Mouse (Mus musculus) ES-Bruce4 (cell line): ENCODE measurements at regions not wholly inside any gene's neighbourhood (a gene's known extent, or its start where the extent isn't known, plus 50 kb on each side); places are given as distances from the start of the nearest gene placed in this dataset.

Source experiments
- H3K27ac ChIP-seq: 2 replicates; pipeline ENCODE4 v1.5.1; 2012; ENCODE audit warnings: low read length, inconsistent platforms; ENCODE audit not compliant: insufficient read depth
- H3K27me3 ChIP-seq: 2 replicates; pipeline ENCODE4 v1.6.1; 2012; ENCODE audit warnings: mild to moderate bottlenecking, low read length, inconsistent platforms; ENCODE audit not compliant: control insufficient read depth, poor library complexity, insufficient read depth, severe bottlenecking
- H3K36me3 ChIP-seq: 2 replicates; pipeline ENCODE4 v1.6.1; 2012; ENCODE audit warnings: inconsistent platforms, mild to moderate bottlenecking, low read length, moderate library complexity; ENCODE audit not compliant: control insufficient read depth, poor library complexity, insufficient read depth, severe bottlenecking
- H3K4me1 ChIP-seq: one replicate; pipeline ENCODE4 v1.8.1; 2011; ENCODE audit warnings: low read length; ENCODE audit not compliant: control insufficient read depth, insufficient read depth
- H3K4me3 ChIP-seq: 2 replicates; pipeline ENCODE4 v1.5.1; 2011; ENCODE audit warnings: low read depth, mild to moderate bottlenecking, low read length
- H3K9ac ChIP-seq: 2 replicates; pipeline ENCODE4 v1.6.1; 2012; ENCODE audit warnings: low read depth, mild to moderate bottlenecking, inconsistent platforms; ENCODE audit not compliant: poor library complexity, severe bottlenecking
- H3K9me3 ChIP-seq: replicated peaks from 2 replicates; pipeline ENCODE4 v1.6.1; 2012; ENCODE audit warnings: mild to moderate bottlenecking, low read length, inconsistent platforms; ENCODE audit not compliant: control insufficient read depth, poor library complexity, insufficient read depth, severe bottlenecking
- CTCF ChIP-seq: IDR thresholded peaks from one replicate; pipeline ENCODE4 v1.8.1; 2011; ENCODE audit warnings: low read depth, low read length
- EP300 ChIP-seq: IDR thresholded peaks from 2 replicates; pipeline ENCODE4 v1.6.1; 2011; ENCODE audit warnings: low read depth, low read length; ENCODE audit not compliant: insufficient read depth
- POLR2A ChIP-seq: IDR thresholded peaks from one replicate; pipeline ENCODE4 v1.8.1; 2011; ENCODE audit warnings: low read length; ENCODE audit not compliant: insufficient read depth

DNA sequence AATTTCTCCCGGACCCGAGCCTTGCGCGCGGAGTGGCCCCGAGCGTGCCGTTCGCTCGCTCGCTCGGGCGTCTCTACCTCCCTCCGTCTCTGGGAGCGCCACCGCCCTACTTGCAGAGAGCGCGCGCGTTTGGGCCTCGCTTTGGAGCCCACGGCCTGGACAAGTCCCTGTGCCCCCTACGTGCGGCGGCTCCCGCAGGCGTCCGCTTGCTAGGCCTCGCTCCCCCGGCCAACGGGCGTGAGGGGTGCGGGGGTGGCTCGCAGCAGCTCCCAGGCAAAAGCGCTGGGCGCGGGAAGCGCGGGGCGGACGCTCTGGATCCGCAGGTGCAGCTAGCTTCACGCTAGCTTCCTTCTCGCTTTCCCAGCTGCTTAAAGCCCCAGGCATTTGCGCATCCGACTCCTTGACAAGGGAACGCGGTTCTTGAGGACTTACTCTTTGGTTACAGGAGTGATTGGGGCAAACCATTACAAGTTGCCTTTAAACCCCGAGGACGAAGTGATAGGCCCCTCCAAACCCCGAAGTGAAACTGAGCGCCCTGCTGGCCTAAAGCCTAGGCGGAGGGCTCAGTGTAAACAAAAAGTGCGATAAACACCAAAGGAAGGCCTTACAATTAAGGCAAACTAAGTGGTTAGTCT, 75.6 kb downstream of the Kcnrg start:
- Histone ChIP-seq H3K9me3 (no peaks in the 10 kb centered on the region), H3K27ac (no peak overlapping the region), H3K4me3 (peak overlapping the region; percentile 82), H3K4me1 (no peaks in the 10 kb centered on the region), H3K36me3 (no peaks in the 10 kb centered on the region), H3K27me3 (peaks cover 25% of the 10 kb centered on the region), H3K9ac (peak overlapping the region; percentile 75)
- TF ChIP-seq EP300 (no peak), POLR2A (no peak), CTCF (no peak)

DNA sequence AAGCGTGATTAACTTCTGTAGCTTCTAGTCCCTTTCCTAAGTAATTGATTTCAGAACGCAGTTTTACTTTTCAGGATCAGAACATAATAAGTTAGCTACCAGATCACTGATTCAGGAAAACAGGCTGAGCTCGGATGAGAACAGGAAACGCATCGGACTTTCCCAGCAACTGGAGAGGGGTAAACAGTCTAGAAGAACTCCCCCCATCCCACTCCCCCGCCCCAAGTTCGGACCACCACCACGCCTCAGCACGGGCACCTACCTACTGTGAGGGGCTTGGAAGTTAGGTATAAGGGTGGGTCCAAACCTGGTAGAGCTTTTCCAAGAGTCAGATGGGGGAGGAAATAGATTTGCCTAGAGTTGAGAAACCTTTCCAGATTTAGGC, 76.1 kb downstream of the Kcnrg start:
- H3K27ac ChIP-seq: no peak overlapping the region
- no peaks in the 10 kb centered on the region for H3K9me3 ChIP-seq
- TF ChIP-seq POLR2A (no peak), CTCF (no peak), EP300 (no peak)
- no peaks in the 10 kb centered on the region for H3K36me3 ChIP-seq
- H3K4me1 ChIP-seq: no peaks in the 10 kb centered on the region
- H3K27me3 ChIP-seq: peaks cover 27% of the 10 kb centered on the region
- peak overlapping the region; percentile 82; the same call in 1 of the 2 replicates for H3K4me3 ChIP-seq
- H3K9ac ChIP-seq: peak overlapping the region; percentile 75

DNA sequence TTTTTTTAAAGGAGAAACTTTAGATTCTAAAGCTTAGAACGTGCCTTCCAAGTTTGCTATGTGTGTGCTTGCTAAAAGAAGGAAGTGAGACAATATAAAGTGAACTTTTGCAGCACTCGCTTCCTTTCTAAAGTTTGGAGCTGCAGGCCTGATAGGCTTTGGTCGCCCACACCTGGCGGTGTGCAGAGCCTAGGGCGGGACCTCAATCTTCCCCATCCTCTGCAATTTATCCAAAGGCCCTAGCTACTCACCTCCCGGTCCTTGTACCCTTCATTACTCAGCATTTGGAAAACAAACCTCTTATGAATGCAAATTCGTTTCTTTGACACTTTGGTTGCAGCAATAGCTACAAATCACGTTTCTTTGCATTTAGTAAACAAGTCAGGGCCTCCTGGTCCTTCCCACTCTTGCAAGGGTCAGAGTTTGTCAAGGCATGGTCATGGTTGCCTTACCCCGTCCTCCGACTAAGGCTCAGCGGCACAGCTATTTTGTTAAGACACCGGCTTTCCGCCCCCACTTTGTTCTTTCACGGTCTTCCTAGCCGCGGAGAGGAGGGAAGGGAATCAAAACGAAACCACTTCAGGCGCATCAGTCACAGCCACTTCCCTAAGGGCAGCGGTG, 76.6 kb downstream of the Kcnrg start:
- H3K36me3 ChIP-seq: no peaks in the 10 kb centered on the region
- H3K4me1 ChIP-seq: no peaks in the 10 kb centered on the region
- no peak overlapping the region for H3K4me3 ChIP-seq
- H3K27me3 ChIP-seq: peaks cover 27% of the 10 kb centered on the region
- no peak for TF ChIP-seq CTCF
- no peak for TF ChIP-seq EP300
- TF ChIP-seq POLR2A: no peak
- H3K9ac ChIP-seq: no peak overlapping the region
- no peaks in the 10 kb centered on the region for H3K9me3 ChIP-seq
- no peak overlapping the region for H3K27ac ChIP-seq

DNA sequence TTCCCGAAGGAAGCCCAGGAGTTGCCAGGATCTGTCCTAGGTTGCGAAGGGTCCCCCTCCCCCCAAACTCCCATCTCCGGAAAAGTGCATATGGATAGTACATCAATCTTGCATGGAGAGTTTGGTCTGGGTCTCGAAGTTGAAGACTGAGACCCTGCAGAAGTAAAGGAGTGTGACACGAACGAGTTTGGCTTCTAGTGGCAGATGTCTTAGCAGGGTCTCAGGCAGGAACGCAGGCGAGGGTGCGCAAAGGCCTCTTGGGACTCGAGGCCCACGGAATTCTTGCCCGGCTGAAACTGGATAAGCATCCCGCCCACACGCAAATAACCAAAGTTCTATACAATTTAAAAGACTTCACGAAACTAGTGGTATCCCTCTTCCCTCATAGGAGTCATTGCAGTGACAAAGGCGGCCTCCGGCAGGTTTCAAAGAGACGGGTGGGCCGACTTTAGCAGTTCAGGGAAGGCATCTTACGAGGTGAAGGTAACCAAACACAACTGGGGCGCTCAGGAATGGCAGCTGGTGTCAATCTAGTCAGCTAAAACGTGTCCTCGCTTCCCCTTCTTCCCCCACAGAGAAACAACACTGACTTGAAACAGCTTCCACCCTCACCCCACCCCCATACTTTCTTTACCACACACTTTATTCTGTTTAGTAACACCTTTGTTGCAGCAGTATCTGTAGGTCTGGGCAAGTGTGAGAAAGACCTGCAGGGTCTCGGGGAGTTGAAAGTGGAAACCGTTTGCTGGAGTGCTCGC, 77.4 kb downstream of the Kcnrg start:
- Histone ChIP-seq H3K27me3 (peaks cover 27% of the 10 kb centered on the region), H3K36me3 (no peaks in the 10 kb centered on the region), H3K9ac (no peak overlapping the region), H3K27ac (no peak overlapping the region), H3K4me3 (peak overlapping the region; percentile 1; the same call in 1 of the 2 replicates), H3K9me3 (no peaks in the 10 kb centered on the region), H3K4me1 (no peaks in the 10 kb centered on the region)
- no peak for TF ChIP-seq POLR2A
- TF ChIP-seq CTCF: no peak
- no peak for TF ChIP-seq EP300

DNA sequence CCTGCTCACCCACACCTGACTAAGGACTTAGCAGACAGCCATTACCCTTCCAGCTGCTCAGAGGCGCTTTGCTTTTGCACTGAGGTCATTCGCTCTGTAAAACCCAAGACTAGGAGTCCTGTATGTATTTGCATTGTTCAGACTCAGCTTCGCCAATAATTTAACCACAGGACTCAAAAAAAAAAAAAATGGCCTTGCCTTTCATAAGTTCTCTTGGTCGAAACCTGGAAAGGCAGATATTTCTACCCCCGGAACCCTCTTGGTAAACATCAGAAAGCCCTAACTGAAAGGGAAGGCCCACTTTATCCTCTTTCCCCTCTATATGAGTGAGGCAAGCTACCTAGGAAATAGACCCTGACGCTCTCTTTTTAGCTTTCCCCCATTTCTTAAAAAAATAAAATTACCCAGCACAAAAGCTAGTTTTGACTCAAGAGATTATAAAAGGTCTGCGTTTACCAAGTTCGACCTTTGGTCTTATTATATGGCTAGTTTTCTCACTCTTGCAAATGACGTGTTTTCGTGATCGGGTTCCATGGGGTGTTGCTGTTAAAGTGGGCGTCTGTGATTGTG, 78.1 kb downstream of the Kcnrg start:
- Histone ChIP-seq H3K9ac (no peak overlapping the region), H3K4me3 (no peak overlapping the region), H3K9me3 (no peaks in the 10 kb centered on the region), H3K27ac (no peak overlapping the region), H3K36me3 (no peaks in the 10 kb centered on the region), H3K27me3 (peaks cover 33% of the 10 kb centered on the region), H3K4me1 (no peaks in the 10 kb centered on the region)
- TF ChIP-seq POLR2A (no peak), CTCF (no peak), EP300 (no peak)
